Mouse (Mus musculus): ENCODE data around the gene Gria3. TPM values are rescaled to one million over a fixed set of nuclear protein-coding genes. Genes with fewer than 3 reads are reported as not detected.

The Gria3 gene
- not detected for polyA plus RNA-seq (2017; shearing (Covaris generic))

GRCm38 (mm10) chrX:41400058-41400904 is at the start of gene Gria3:
TSS of gene Gria3 (plus strand) at chrX:41400854.

Data from effector memory CD4-positive, alpha-beta T cell, adult 5 months (primary cell).